Mouse (Mus musculus): ENCODE measurements at regions not wholly inside any gene's neighbourhood (a gene's known extent, or its start where the extent isn't known, plus 50 kb on each side); places are given as distances from the start of the nearest gene placed in this dataset.

GRCm38 (mm10) chr12:9358872-9359271, 211.0 kb upstream of the Osr1 start:
- H3K4me3 ChIP-seq (replicated peaks; ENCODE audit: low read depth, low read length) = no peak overlapping the region
- peak; percentile 9; the same call in 1 of the 2 replicates for ATAC-seq (ENCODE audit: low FRiP score, low TSS enrichment)
- H3K27me3 ChIP-seq (ENCODE audit: control insufficient read depth, insufficient read depth, low read length) = no peaks in the 10 kb centered on the region
- H3K9me3 ChIP-seq (ENCODE audit: control insufficient read depth, low read length) = no peaks in the 10 kb centered on the region
- H3K4me2 ChIP-seq (ENCODE audit: low read length) = no peak overlapping the region
- WGBS = 54% methylated on average over 8 of the region's 8 CpGs
- H3K4me1 ChIP-seq (ENCODE audit: control insufficient read depth, insufficient read depth, low read length) = no peaks in the 10 kb centered on the region
- H3K27ac ChIP-seq (replicated peaks; ENCODE audit: low read depth, low read length) = no peak overlapping the region
- H3K36me3 ChIP-seq (ENCODE audit: control insufficient read depth, insufficient read depth, low read length) = no peaks in the 10 kb centered on the region
- no peak for DNase-seq
- H3K9ac ChIP-seq (replicated peaks; ENCODE audit: low read length) = no peak overlapping the region

- DNase-seq (no peak), ATAC-seq (ENCODE audit: low FRiP score, low TSS enrichment) (no peak)
- H3K4me3 ChIP-seq (replicated peaks; ENCODE audit: low read depth, low read length) = no peak overlapping the region
- H3K27ac ChIP-seq (replicated peaks; ENCODE audit: low read depth, low read length) = no peak overlapping the region
- no peak overlapping the region for H3K9ac ChIP-seq (replicated peaks; ENCODE audit: low read length)
- H3K36me3 ChIP-seq (ENCODE audit: control insufficient read depth, insufficient read depth, low read length) = no peaks in the 10 kb centered on the region
- H3K27me3 ChIP-seq (ENCODE audit: control insufficient read depth, insufficient read depth, low read length) = no peaks in the 10 kb centered on the region
- no peaks in the 10 kb centered on the region for H3K4me1 ChIP-seq (ENCODE audit: control insufficient read depth, insufficient read depth, low read length)
- no peaks in the 10 kb centered on the region for H3K9me3 ChIP-seq (ENCODE audit: control insufficient read depth, low read length)
- 84% methylated on average over 1 of the region's 1 CpGs for WGBS
- H3K4me2 ChIP-seq (ENCODE audit: low read length) = no peak overlapping the region
Measured at GRCm38 (mm10) chr12:9365931-9366330, 204.0 kb upstream of the Osr1 start.

- H3K36me3 ChIP-seq (ENCODE audit: control insufficient read depth, insufficient read depth, low read length) = no peaks in the 10 kb centered on the region
- no peak overlapping the region for H3K4me2 ChIP-seq (ENCODE audit: low read length)
- H3K9ac ChIP-seq (replicated peaks; ENCODE audit: low read length) = no peak overlapping the region
- no peaks in the 10 kb centered on the region for H3K9me3 ChIP-seq (ENCODE audit: control insufficient read depth, low read length)
- WGBS = 92% methylated on average over 5 of the region's 5 CpGs
- no peak overlapping the region for H3K27ac ChIP-seq (replicated peaks; ENCODE audit: low read depth, low read length)
- H3K4me3 ChIP-seq (replicated peaks; ENCODE audit: low read depth, low read length) = no peak overlapping the region
- DNase-seq = no peak
- no peak for ATAC-seq (ENCODE audit: low FRiP score, low TSS enrichment)
- H3K27me3 ChIP-seq (ENCODE audit: control insufficient read depth, insufficient read depth, low read length) = no peaks in the 10 kb centered on the region
- no peaks in the 10 kb centered on the region for H3K4me1 ChIP-seq (ENCODE audit: control insufficient read depth, insufficient read depth, low read length)
Measured at GRCm38 (mm10) chr12:9368682-9369081, 201.2 kb upstream of the Osr1 start.

- WGBS = 88% methylated on average over 3 of the region's 3 CpGs
- no peak; the same call in 1 of the 2 replicates for ATAC-seq (ENCODE audit: low FRiP score, low TSS enrichment)
- H3K27me3 ChIP-seq (ENCODE audit: control insufficient read depth, insufficient read depth, low read length) = no peaks in the 10 kb centered on the region
Measured at GRCm38 (mm10) chr12:9401956-9402355, 168.0 kb upstream of the Osr1 start.

GRCm38 (mm10) chr12:9404981-9405380, 164.9 kb upstream of the Osr1 start:
- Histone ChIP-seq H3K9me3 (ENCODE audit: control insufficient read depth, low read length) (no peaks in the 10 kb centered on the region), H3K27me3 (ENCODE audit: control insufficient read depth, insufficient read depth, low read length) (no peaks in the 10 kb centered on the region), H3K4me2 (ENCODE audit: low read length) (no peak overlapping the region), H3K27ac (replicated peaks; ENCODE audit: low read depth, low read length) (no peak overlapping the region), H3K9ac (replicated peaks; ENCODE audit: low read length) (no peak overlapping the region), H3K36me3 (ENCODE audit: control insufficient read depth, insufficient read depth, low read length) (no peaks in the 10 kb centered on the region), H3K4me1 (ENCODE audit: control insufficient read depth, insufficient read depth, low read length) (no peaks in the 10 kb centered on the region), H3K4me3 (replicated peaks; ENCODE audit: low read depth, low read length) (no peak overlapping the region)
- 77% methylated on average over 7 of the region's 7 CpGs for WGBS
- ATAC-seq (ENCODE audit: low FRiP score, low TSS enrichment) (no peak), DNase-seq (peak; percentile 1)

More at GRCm38 (mm10) chr12:9401956-9402355, 168.0 kb upstream of the Osr1 start:
- H3K27ac ChIP-seq (replicated peaks; ENCODE audit: low read depth, low read length) = no peak overlapping the region
- H3K9me3 ChIP-seq (ENCODE audit: control insufficient read depth, low read length) = no peaks in the 10 kb centered on the region
- no peak overlapping the region for H3K9ac ChIP-seq (replicated peaks; ENCODE audit: low read length)
- no peaks in the 10 kb centered on the region for H3K4me1 ChIP-seq (ENCODE audit: control insufficient read depth, insufficient read depth, low read length)
- H3K4me2 ChIP-seq (ENCODE audit: low read length) = no peak overlapping the region
- no peaks in the 10 kb centered on the region for H3K36me3 ChIP-seq (ENCODE audit: control insufficient read depth, insufficient read depth, low read length)
- no peak for DNase-seq
- no peak overlapping the region for H3K4me3 ChIP-seq (replicated peaks; ENCODE audit: low read depth, low read length)

GRCm38 (mm10) chr12:9419311-9419710, 150.6 kb upstream of the Osr1 start:
- Histone ChIP-seq H3K4me2 (ENCODE audit: low read length) (no peak overlapping the region), H3K9me3 (ENCODE audit: control insufficient read depth, low read length) (no peaks in the 10 kb centered on the region), H3K27ac (replicated peaks; ENCODE audit: low read depth, low read length) (no peak overlapping the region), H3K4me3 (replicated peaks; ENCODE audit: low read depth, low read length) (no peak overlapping the region), H3K36me3 (ENCODE audit: control insufficient read depth, insufficient read depth, low read length) (no peaks in the 10 kb centered on the region), H3K4me1 (ENCODE audit: control insufficient read depth, insufficient read depth, low read length) (no peaks in the 10 kb centered on the region), H3K9ac (replicated peaks; ENCODE audit: low read length) (no peak overlapping the region), H3K27me3 (ENCODE audit: control insufficient read depth, insufficient read depth, low read length) (no peaks in the 10 kb centered on the region)
- no peak for ATAC-seq (ENCODE audit: low FRiP score, low TSS enrichment)
- DNase-seq = no peak
- WGBS = 86% methylated on average over 3 of the region's 3 CpGs

- no peak for ATAC-seq (ENCODE audit: low FRiP score, low TSS enrichment)
- DNase-seq = no peak
- Histone ChIP-seq H3K9ac (replicated peaks; ENCODE audit: low read length) (no peak overlapping the region), H3K4me1 (ENCODE audit: control insufficient read depth, insufficient read depth, low read length) (no peaks in the 10 kb centered on the region), H3K27me3 (ENCODE audit: control insufficient read depth, insufficient read depth, low read length) (no peaks in the 10 kb centered on the region), H3K27ac (replicated peaks; ENCODE audit: low read depth, low read length) (no peak overlapping the region), H3K9me3 (ENCODE audit: control insufficient read depth, low read length) (no peaks in the 10 kb centered on the region), H3K4me3 (replicated peaks; ENCODE audit: low read depth, low read length) (no peak overlapping the region), H3K4me2 (ENCODE audit: low read length) (no peak overlapping the region), H3K36me3 (ENCODE audit: control insufficient read depth, insufficient read depth, low read length) (no peaks in the 10 kb centered on the region)
- 86% methylated on average over 3 of the region's 3 CpGs for WGBS
Measured at GRCm38 (mm10) chr12:9430656-9431055, 139.3 kb upstream of the Osr1 start.

- Histone ChIP-seq H3K9ac (replicated peaks; ENCODE audit: low read length) (no peak overlapping the region), H3K4me2 (ENCODE audit: low read length) (no peak overlapping the region), H3K4me1 (ENCODE audit: control insufficient read depth, insufficient read depth, low read length) (no peaks in the 10 kb centered on the region), H3K27ac (replicated peaks; ENCODE audit: low read depth, low read length) (no peak overlapping the region), H3K9me3 (ENCODE audit: control insufficient read depth, low read length) (no peaks in the 10 kb centered on the region), H3K36me3 (ENCODE audit: control insufficient read depth, insufficient read depth, low read length) (no peaks in the 10 kb centered on the region), H3K27me3 (ENCODE audit: control insufficient read depth, insufficient read depth, low read length) (no peaks in the 10 kb centered on the region), H3K4me3 (replicated peaks; ENCODE audit: low read depth, low read length) (no peak overlapping the region)
- DNase-seq = no peak
- 79% methylated on average over 9 of the region's 9 CpGs for WGBS
- no peak for ATAC-seq (ENCODE audit: low FRiP score, low TSS enrichment)
Measured at GRCm38 (mm10) chr12:9438575-9439161, 131.2 kb upstream of the Osr1 start.

- Histone ChIP-seq H3K9me3 (ENCODE audit: control insufficient read depth, low read length) (no peaks in the 10 kb centered on the region; the same call in 1 of the 2 replicates), H3K27me3 (ENCODE audit: control insufficient read depth, insufficient read depth, low read length) (no peaks in the 10 kb centered on the region), H3K9ac (replicated peaks; ENCODE audit: low read length) (no peak overlapping the region), H3K4me1 (ENCODE audit: control insufficient read depth, insufficient read depth, low read length) (no peaks in the 10 kb centered on the region), H3K36me3 (ENCODE audit: control insufficient read depth, insufficient read depth, low read length) (no peaks in the 10 kb centered on the region), H3K4me3 (replicated peaks; ENCODE audit: low read depth, low read length) (no peak overlapping the region), H3K4me2 (ENCODE audit: low read length) (no peak overlapping the region), H3K27ac (replicated peaks; ENCODE audit: low read depth, low read length) (no peak overlapping the region)
- 63% methylated on average over 3 of the region's 3 CpGs for WGBS
- ATAC-seq (ENCODE audit: low FRiP score, low TSS enrichment) = no peak
- no peak for DNase-seq
Measured at GRCm38 (mm10) chr12:9450620-9451019, 119.3 kb upstream of the Osr1 start.

Data from midbrain, embryonic 14.5 days (tissue).